Mouse (Mus musculus) kidney, adult 10 weeks (tissue): Measurements from ENCODE around the gene Gm4307. TPM values are rescaled to one million over a fixed set of nuclear protein-coding genes. Genes with fewer than 3 reads are reported as not detected.

Experiments
- polyA plus RNA-seq: library from polyadenylated mRNA; stranded (reverse); fragments of 350-450 nt; fragmentation: Illumina TruSeq; extraction: RNeasy Lipid Tissue Mini Kit (QIAGEN cat#74804); gene quantifications from one replicate; pipeline ENCODE4 v1.2.3, GENCODE M21; 2014; ENCODE audit warnings: low read depth, low replicate concordance

Gene Gm4307
- not detected for polyA plus RNA-seq

DNA sequence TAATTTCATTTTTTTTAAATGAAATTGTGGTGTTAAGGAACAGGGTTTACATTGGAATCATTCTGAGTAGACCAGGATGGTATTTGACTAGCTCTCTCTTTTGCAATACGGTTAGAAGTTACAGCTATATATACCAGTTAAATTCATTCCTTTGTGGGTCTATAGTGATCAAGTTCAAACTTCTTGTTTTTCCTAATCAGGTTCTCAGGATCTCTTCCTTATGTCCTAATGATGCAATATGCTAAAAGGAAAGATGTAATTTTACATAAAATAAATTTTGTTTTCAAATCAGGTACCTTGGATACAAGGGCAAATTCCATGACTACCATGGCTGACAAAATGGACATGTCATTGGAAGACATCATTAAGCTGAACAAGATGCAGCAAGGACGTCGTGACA, at the start of gene Gm4307:
TSS of gene Gm4307 (plus strand) at position 301 of the 400 bp plus-strand sequence.

DNA sequence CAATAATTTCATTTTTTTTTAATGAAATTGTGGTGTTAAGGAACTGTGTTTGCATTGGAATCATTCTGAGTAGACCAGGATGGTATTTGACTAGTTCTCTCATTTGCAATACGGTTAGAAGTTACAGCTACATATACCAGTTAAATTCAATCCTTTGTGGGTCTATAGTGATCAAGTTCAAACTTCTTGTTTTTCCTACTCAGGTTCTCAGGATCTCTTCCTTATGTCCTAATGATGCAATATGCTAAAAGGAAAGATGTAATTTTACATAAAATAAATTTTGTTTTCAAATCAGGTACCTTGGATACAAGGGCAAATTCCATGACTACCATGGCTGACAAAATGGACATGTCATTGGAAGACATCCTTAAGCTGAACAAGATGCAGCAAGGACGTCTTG, 25.8 kb upstream of the Gm4307 start, which contains the start of gene Gm4301:
TSS of gene Gm4301 (plus strand) at position 301 of the 400 bp plus-strand sequence.

DNA sequence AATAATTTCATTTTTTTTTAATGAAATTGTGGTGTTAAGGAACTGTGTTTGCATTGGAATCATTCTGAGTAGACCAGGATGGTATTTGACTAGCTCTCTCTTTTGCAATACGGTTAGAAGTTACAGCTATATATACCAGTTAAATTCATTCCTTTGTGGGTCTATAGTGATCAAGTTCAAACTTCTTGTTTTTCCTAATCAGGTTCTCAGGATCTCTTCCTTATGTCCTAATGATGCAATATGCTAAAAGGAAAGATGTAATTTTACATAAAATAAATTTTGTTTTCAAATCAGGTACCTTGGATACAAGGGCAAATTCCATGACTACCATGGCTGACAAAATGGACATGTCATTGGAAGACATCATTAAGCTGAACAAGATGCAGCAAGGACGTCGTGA, 20.6 kb upstream of the Gm4307 start, which contains the start of gene Gm4302:
TSS of gene Gm4302 (plus strand) at position 301 of the 400 bp plus-strand sequence.

DNA sequence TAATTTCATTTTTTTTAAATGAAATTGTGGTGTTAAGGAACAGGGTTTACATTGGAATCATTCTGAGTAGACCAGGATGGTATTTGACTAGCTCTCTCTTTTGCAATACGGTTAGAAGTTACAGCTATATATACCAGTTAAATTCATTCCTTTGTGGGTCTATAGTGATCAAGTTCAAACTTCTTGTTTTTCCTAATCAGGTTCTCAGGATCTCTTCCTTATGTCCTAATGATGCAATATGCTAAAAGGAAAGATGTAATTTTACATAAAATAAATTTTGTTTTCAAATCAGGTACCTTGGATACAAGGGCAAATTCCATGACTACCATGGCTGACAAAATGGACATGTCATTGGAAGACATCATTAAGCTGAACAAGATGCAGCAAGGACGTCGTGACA, 15.5 kb upstream of the Gm4307 start, which contains the start of gene Gm4303:
TSS of gene Gm4303 (plus strand) at position 301 of the 400 bp plus-strand sequence.

DNA sequence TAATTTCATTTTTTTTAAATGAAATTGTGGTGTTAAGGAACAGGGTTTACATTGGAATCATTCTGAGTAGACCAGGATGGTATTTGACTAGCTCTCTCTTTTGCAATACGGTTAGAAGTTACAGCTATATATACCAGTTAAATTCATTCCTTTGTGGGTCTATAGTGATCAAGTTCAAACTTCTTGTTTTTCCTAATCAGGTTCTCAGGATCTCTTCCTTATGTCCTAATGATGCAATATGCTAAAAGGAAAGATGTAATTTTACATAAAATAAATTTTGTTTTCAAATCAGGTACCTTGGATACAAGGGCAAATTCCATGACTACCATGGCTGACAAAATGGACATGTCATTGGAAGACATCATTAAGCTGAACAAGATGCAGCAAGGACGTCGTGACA, 10.3 kb upstream of the Gm4307 start, which contains the start of gene Gm4305:
TSS of gene Gm4305 (plus strand) at position 301 of the 400 bp plus-strand sequence.

DNA sequence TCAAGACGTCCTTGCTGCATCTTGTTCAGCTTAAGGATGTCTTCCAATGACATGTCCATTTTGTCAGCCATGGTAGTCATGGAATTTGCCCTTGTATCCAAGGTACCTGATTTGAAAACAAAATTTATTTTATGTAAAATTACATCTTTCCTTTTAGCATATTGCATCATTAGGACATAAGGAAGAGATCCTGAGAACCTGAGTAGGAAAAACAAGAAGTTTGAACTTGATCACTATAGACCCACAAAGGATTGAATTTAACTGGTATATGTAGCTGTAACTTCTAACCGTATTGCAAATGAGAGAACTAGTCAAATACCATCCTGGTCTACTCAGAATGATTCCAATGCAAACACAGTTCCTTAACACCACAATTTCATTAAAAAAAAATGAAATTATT, 21.3 kb downstream of the Gm4307 start, which contains the start of gene Gm4312:
TSS of gene Gm4312 (minus strand) at position 101 of the 400 bp plus-strand sequence.

Other genes with a start within 250 kb of the Gm4307 start
- gene Gm4301, start 25.7 kb upstream of the Gm4307 start, polyA plus RNA-seq, result not detected
- not detected for gene Gm4302, start 20.5 kb upstream of the Gm4307 start, polyA plus RNA-seq
- gene Gm4303, start 15.4 kb upstream of the Gm4307 start, polyA plus RNA-seq, result not detected
- not detected for gene Gm4305, start 10.2 kb upstream of the Gm4307 start, polyA plus RNA-seq
- gene Gm4312, start 21.2 kb downstream of the Gm4307 start, polyA plus RNA-seq, result not detected
- 51.1 TPM for gene Tmtc3, start 126.0 kb downstream of the Gm4307 start, polyA plus RNA-seq
- gene Cep290, start 126.2 kb downstream of the Gm4307 start, polyA plus RNA-seq, result 27.0 TPM
- 25.9 TPM for gene 4930430F08Rik, start 229.1 kb downstream of the Gm4307 start, polyA plus RNA-seq
- not detected for gene 1700017N19Rik, start 229.1 kb downstream of the Gm4307 start, polyA plus RNA-seq